Mouse (Mus musculus): Measurements from ENCODE around the gene Atp1a2. TPM values are rescaled to one million over a fixed set of nuclear protein-coding genes. Genes with fewer than 3 reads are reported as not detected.
"Not testable (repeated sequence)": the region's sequence is repeated elsewhere in the genome, so short reads cannot be mapped to it uniquely, and the experiment has no call there.

The Atp1a2 gene
- polyA plus RNA-seq, 1 experiment from 2014 or later: 0.69 TPM

GRCm38 (mm10) chr1:172247216-172247615 lies 50.6 kb downstream of the Atp1a2 start:
- H3K27me3 ChIP-seq: no peaks in the 10 kb centered on the region
- CTCF ChIA-PET: interaction anchor here (1.0 to 3.9 kb wide), 13 partner anchors 12 to 107 kb away, joined by 3 to 33 read pairs (median 3); partner anchors contain the start of genes Atp1a2, Atp1a4, Casq1 and Igsf8
- DNase-seq (ENCODE audit: low read depth, low spot score) (no peak), ATAC-seq (no peak)
- in situ Hi-C loops (cut with MboI; ENCODE audit: low pct_unique_long_range_greater_than_20kb): no loop called here
- no peak for TF ChIP-seq CTCF (IDR thresholded peaks at IDR 0.05)
- POLR2A ChIA-PET: interaction anchor here (0.8 to 1.0 kb wide), 2 partner anchors 14 to 32 kb away, joined by 3 read pairs; no protein-coding TSS in a partner anchor

- H3K27me3 ChIP-seq; in situ Hi-C loops (cut with MboI; ENCODE audit: low pct_unique_long_range_greater_than_20kb); DNase-seq (ENCODE audit: low read depth, low spot score); ATAC-seq; POLR2A ChIA-PET: not testable (repeated sequence)
- CTCF ChIA-PET: interaction anchor here (0.9 to 12.3 kb wide), 4 partner anchors 21 to 91 kb away, joined by 3 to 144 read pairs (median 12); partner anchors contain the start of gene Casq1
Measured at GRCm38 (mm10) chr1:172244645-172245044, 53.2 kb downstream of the Atp1a2 start.

DNA sequence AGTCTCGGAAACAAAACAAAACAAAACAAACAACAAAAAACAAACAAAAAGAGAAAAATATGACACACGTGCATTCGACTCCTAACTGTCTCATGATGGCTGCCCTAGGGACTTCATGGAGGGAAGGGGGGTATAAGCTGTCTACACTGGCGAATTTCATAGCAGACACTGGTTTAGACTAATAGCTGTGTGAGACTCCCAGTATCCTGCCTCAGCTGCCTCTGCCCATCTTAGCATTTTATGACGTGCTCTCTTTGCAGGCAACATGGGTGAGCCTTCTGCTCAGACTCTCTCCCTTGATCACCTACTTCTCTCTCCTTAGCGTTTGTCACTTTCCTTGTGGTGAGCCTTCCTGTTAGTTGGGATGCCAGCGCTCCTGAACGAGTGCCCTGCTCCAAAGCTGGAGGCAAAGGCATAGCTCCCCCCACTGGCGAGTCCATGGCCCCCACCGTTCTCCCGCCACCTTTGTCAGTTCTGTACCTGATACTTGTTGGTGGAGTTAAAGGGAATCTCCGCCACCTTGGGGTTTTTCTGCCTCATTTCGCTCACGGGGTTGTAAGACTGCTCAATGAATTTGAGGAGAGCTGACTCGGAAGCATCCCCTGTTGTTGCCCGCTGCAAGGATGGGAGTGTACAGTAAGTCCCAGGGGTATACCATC lies 54.2 kb downstream of the Atp1a2 start:
- ChIA-PET POLR2A (interaction anchor here (1.5 to 4.1 kb wide), 3 partner anchors 26 to 64 kb away, joined by 5 to 19 read pairs (median 11); no protein-coding TSS in a partner anchor), CTCF (interaction anchor here (0.8 to 12.3 kb wide), 10 partner anchors 11 to 124 kb away, joined by 3 to 144 read pairs (median 6); partner anchors contain the start of gene Casq1)
- no peak for TF ChIP-seq CTCF (IDR thresholded peaks at IDR 0.05)
- H3K27me3 ChIP-seq: no peaks in the 10 kb centered on the region
- DNase-seq (ENCODE audit: low read depth, low spot score) (no peak), ATAC-seq (no peak)
- in situ Hi-C loops (cut with MboI; ENCODE audit: low pct_unique_long_range_greater_than_20kb): no loop called here

- CTCF ChIA-PET: interaction anchor here (1.0 to 12.3 kb wide), 12 partner anchors 12 to 123 kb away, joined by 3 to 144 read pairs (median 6); partner anchors contain the start of gene Casq1
- TF ChIP-seq CTCF (IDR thresholded peaks at IDR 0.05): peak; percentile 16
- no peaks in the 10 kb centered on the region for H3K27me3 ChIP-seq
- in situ Hi-C loops (cut with MboI; ENCODE audit: low pct_unique_long_range_greater_than_20kb): no loop called here
- DNase-seq (ENCODE audit: low read depth, low spot score) (peak; percentile 91), ATAC-seq (peak; percentile 93)
- POLR2A ChIA-PET: interaction anchor here (0.6 to 4.1 kb wide), 5 partner anchors 25 to 65 kb away, joined by 4 to 19 read pairs (median 5); partner anchors contain the start of gene Pea15a
Measured at GRCm38 (mm10) chr1:172242401-172242800, 55.5 kb downstream of the Atp1a2 start.

GRCm38 (mm10) chr1:172240945-172241708 lies 56.7 kb downstream of the Atp1a2 start:
- peak; percentile 33 for ATAC-seq
- ChIA-PET CTCF (interaction anchor here (0.8 to 12.3 kb wide), 5 partner anchors 17 to 115 kb away, joined by 3 to 144 read pairs (median 3); partner anchors contain the start of genes Casq1 and Pex19), POLR2A (interaction anchor here (0.5 to 4.1 kb wide), 4 partner anchors 13 to 38 kb away, joined by 3 to 19 read pairs (median 4); no protein-coding TSS in a partner anchor)
- in situ Hi-C loops (cut with MboI; ENCODE audit: low pct_unique_long_range_greater_than_20kb): no loop called here
- no peaks in the 10 kb centered on the region for H3K27me3 ChIP-seq
- DNase-seq (ENCODE audit: low read depth, low spot score): peak; percentile 85
- no peak for TF ChIP-seq CTCF (IDR thresholded peaks at IDR 0.05)

- in situ Hi-C loops (cut with MboI; ENCODE audit: low pct_unique_long_range_greater_than_20kb): no loop called here
- no peaks in the 10 kb centered on the region for H3K27me3 ChIP-seq
- ChIA-PET POLR2A (interaction anchor here (1.0 kb wide), 1 partner anchor 23 kb away, joined by 3 read pairs; no protein-coding TSS in a partner anchor), CTCF (interaction anchor here (14.5 kb wide), 1 partner anchor 9 kb away, joined by 144 read pairs; no protein-coding TSS in a partner anchor)
- no peak for TF ChIP-seq CTCF (IDR thresholded peaks at IDR 0.05)
- DNase-seq (ENCODE audit: low read depth, low spot score): no peak
- ATAC-seq: no peak
Measured at GRCm38 (mm10) chr1:172229215-172229614, 68.6 kb downstream of the Atp1a2 start.

DNA sequence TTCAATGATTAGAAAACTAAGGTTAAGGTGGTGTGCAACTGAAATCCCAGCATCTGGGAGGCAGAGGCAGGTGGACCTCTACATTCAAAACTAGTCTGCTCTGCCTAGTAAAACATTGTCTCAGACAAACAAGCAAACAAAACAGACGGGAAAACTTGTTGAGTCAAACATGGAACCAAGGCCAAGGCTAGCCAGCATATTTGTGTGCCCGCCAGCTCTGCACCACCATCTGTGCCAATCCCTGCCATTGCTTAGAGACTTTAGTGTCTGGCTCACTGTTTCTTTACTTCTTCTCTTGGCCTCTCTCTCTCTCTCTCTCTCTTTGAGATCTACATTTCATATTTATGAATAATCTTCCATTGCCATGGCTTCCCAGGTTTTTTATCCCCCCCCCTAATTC lies 69.7 kb downstream of the Atp1a2 start:
- in situ Hi-C loops (cut with MboI; ENCODE audit: low pct_unique_long_range_greater_than_20kb): no loop called here
- ChIA-PET POLR2A (interaction anchor here (0.7 to 1.0 kb wide), 3 partner anchors 12 to 1375 kb away, joined by 3 read pairs; no protein-coding TSS in a partner anchor), CTCF (interaction anchor here (14.5 kb wide), 1 partner anchor 10 kb away, joined by 144 read pairs; no protein-coding TSS in a partner anchor)
- ATAC-seq (no peak), DNase-seq (ENCODE audit: low read depth, low spot score) (no peak)
- no peaks in the 10 kb centered on the region for H3K27me3 ChIP-seq
- no peak for TF ChIP-seq CTCF (IDR thresholded peaks at IDR 0.05)

Other genes starting within 250 kb of the Atp1a2 start
- not detected for gene Nhlh1, start 240.5 kb downstream of the Atp1a2 start, polyA plus RNA-seq (2021)
- 181 TPM for gene Copa, start 215.5 kb downstream of the Atp1a2 start, polyA plus RNA-seq (2021)
- 144 TPM for gene Ncstn, start 215.3 kb downstream of the Atp1a2 start, polyA plus RNA-seq (2021)
- 104 TPM for gene Pex19, start 171.3 kb downstream of the Atp1a2 start, polyA plus RNA-seq (2021)
- 162 TPM for gene Dcaf8, start 150.0 kb downstream of the Atp1a2 start, polyA plus RNA-seq (2021)
- gene Pea15a, start 91.3 kb downstream of the Atp1a2 start, polyA plus RNA-seq (2021): 723 TPM
- 4.2 TPM for gene Casq1, start 78.2 kb downstream of the Atp1a2 start, polyA plus RNA-seq (2021)
- gene Atp1a4, start 39.6 kb downstream of the Atp1a2 start, polyA plus RNA-seq (2021): 0.06 TPM
- gene Igsf8, start 36.4 kb downstream of the Atp1a2 start, polyA plus RNA-seq (2021): 148 TPM
- gene Kcnj9, start 31.3 kb upstream of the Atp1a2 start, polyA plus RNA-seq (2021): 0.08 TPM
- gene Kcnj10, start 43.1 kb upstream of the Atp1a2 start, polyA plus RNA-seq (2021): 0.04 TPM
- 6.6 TPM for gene Pigm, start 78.5 kb upstream of the Atp1a2 start, polyA plus RNA-seq (2021)
- 0.08 TPM for gene Slamf9, start 177.3 kb upstream of the Atp1a2 start, polyA plus RNA-seq (2021)
- gene Igsf9, start 183.7 kb upstream of the Atp1a2 start, polyA plus RNA-seq (2021): 11.0 TPM
- gene Tagln2, start 202.0 kb upstream of the Atp1a2 start, polyA plus RNA-seq (2021): 609 TPM
- gene Cfap45, start 222.7 kb upstream of the Atp1a2 start, polyA plus RNA-seq (2021): 0.08 TPM

All from Patski (cell line).